Comparison of ENCODE assay signal across 8 mouse cellular contexts in the genomic region with DNA sequence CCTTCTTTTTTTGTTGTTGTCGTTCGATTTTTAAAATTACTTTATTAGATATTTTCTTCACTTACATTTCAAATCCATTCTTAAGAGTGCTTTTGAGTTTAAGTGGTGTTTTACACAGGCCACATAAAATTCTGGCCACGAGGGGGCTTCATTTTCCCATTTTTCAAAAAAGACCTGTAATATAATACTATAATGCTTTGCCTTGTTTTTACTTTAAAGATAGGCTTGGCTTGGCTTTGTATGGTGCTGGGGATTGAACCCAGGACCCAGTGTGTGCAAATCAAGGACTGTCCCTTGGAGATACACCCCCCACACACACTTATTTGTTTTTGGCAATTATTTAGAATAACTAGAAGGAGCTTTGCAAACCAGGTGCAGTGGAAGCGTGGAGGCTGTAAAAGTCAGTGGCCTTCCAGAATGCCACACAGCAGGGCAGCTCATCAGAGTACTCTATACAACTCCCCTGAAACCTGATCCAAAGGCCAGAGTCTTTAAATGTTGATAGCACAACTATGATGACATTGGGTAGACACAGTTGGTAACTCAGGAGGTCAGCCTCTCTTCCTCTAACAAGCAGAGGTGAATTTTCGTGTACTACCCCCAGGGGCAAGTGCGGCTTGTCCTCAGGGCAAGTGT. TPM values are rescaled to one million over a fixed set of nuclear protein-coding genes. Genes with fewer than 3 reads are reported as not detected.
DNase-seq lines count a peak whose midpoint lies in the region; ATAC-seq and TF ChIP-seq lines count a peak whose summit lies in the region.

No protein-coding gene starts in this region.

- WGBS in hindbrain, embryonic 13.5 days, result 59% methylated on average over 6 of the region's 6 CpGs

- in situ Hi-C loops in Patski (cut with MboI; ENCODE audit: low pct_unique_long_range_greater_than_20kb), result loop anchor here (5.0 kb wide), 1 partner anchor 280 kb away; a partner anchor contains a TSS

- H3K27me3 ChIP-seq in Patski, result no peaks in the 10 kb centered on the region
- no peaks in the 10 kb centered on the region for H3K27me3 ChIP-seq in hindbrain, embryonic 13.5 days

- H3K27ac ChIP-seq in hindbrain, embryonic 13.5 days, result no peak overlapping the region

- TF ChIP-seq CTCF in Patski (IDR thresholded peaks at IDR 0.05), result peak; percentile 56

- no peak overlapping the region for H3K4me2 ChIP-seq in hindbrain, embryonic 13.5 days

- no peaks in the 10 kb centered on the region for H3K9me3 ChIP-seq in hindbrain, embryonic 13.5 days

- CTCF ChIA-PET in Patski (lab: Charles Lee), result interaction anchor here (1.0 to 4.0 kb wide), 6 partner anchors 97 to 505 kb away, joined by 3 to 39 read pairs (median 4); a partner anchor contains a TSS

- no peaks in the 10 kb centered on the region for H3K4me1 ChIP-seq in hindbrain, embryonic 13.5 days (replicated peaks)

- peak; percentile 80 for DNase-seq in embryo, embryonic 10.5 days (ENCODE audit: low spot score)
- DNase-seq in embryo, embryonic 10 days (ENCODE audit: low spot score), result no peak
- no peak for DNase-seq in Patski (ENCODE audit: low read depth, low spot score)
- peak; percentile 62 to 76 for DNase-seq in cerebellum, postnatal 36 days
- peak; percentile 73 for DNase-seq in layer of hippocampus, adult 9-10 months (ENCODE audit: low spot score)
- DNase-seq in lung, postnatal 25 days (ENCODE audit: low spot score), result peak; percentile 64
- DNase-seq in right cerebral cortex, postnatal 25 days, result peak; percentile 37

- no peak for ATAC-seq in Patski
- ATAC-seq in hindbrain, embryonic 13.5 days (ENCODE audit: low FRiP score), result peak; percentile 52; the same call in 1 of the 2 replicates

- POLR2A ChIA-PET in Patski (lab: Charles Lee), result interaction anchor here (0.6 to 1.4 kb wide), 3 partner anchors 173 to 281 kb away, joined by 3 to 7 read pairs (median 4); a partner anchor contains a TSS

- H3K4me3 ChIP-seq in hindbrain, embryonic 13.5 days, result no peak overlapping the region

- no peak overlapping the region for H3K9ac ChIP-seq in hindbrain, embryonic 13.5 days

- H3K36me3 ChIP-seq in hindbrain, embryonic 13.5 days, result no peaks in the 10 kb centered on the region

RNA-seq across cellular contexts. Expression of a gene that starts 44.4 kb away (rescaled TPM):
- polyA plus RNA-seq in Patski (2021), result 0.08 TPM
- polyA plus RNA-seq in hindbrain, embryonic 13.5 days (2015; fragmentation: Nextera tagmentation; extraction: Ambion mirVana), result 0.92 and 0.96 TPM in 2 replicates

Comparison
In these comparisons a context has a peak if more than half of its experiments do, and no peak if none do; other contexts are left out.
1. DNase-seq: peak in embryo, embryonic 10.5 days (single experiment), cerebellum, postnatal 36 days (2 of 2), layer of hippocampus, adult 9-10 months (single experiment), lung, postnatal 25 days (single experiment) and right cerebral cortex, postnatal 25 days (single experiment); none in embryo, embryonic 10 days (single experiment) and Patski (single experiment).